Mouse (Mus musculus) mouse embryonic stem cell (cell line): ENCODE measurements around the gene Ss18l2.

Source experiments
- in situ Hi-C, 2 experiments: fragments of 300-500 bp; cut with MboI; formaldehyde crosslinking; loops; 1 replicate in 1 of 2; 3 replicates in 1 of 2; pipeline ENCODE4 v1.14.3; 2019 to 2020; ENCODE audit warnings: low sequenced_read_pairs in 2 of 2, low pct_unique_long_range_greater_than_20kb in 1 of 2, mixed read lengths in 1 of 2; ENCODE audit not compliant: unreplicated experiment in 1 of 2

Ss18l2 gene

DNA sequence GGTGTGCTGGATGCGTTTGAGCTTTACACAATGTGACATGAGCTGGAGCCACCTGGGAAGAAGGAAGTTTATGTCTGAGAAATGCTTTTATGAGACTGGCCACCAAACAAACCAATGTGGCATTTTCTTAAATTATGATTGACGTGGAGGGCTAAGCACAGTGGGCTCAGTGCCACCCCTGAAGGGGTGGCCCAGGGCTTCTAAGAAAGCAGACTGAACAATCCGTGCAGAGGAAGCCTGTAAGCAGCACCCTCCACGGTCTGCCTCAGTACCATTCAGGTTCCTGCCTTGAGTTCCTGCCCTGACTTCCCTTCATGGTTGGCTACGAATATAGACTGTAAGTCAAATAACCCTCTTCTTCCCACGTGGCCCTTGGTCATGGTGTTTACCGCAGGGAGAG is 19.4 kb upstream of the Ss18l2 start:
- in situ Hi-C loops = loop anchor here in 1 of 2 experiments (25.0 kb wide), 1 partner anchor 203 kb away; the partner anchor contains the start of gene Cck

DNA sequence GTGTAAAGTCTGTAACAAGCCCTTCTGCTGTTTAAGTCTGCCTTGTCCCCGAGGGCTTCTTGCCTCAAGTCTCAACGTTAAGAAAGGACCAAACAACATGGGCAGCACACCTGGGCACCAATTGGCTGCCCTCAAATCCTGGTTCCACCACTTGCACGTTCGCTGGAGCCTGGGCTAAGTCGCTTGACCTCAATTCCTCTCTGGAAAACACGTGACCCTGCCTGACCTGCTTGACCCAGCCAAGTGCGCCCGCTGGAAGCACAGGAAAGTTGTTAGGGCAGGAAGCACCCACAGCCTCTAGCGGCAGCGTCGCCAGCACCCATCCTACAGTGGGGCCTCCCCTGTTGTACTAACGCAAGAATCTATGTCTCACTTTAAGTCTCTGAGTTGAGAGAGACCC is 15.4 kb upstream of the Ss18l2 start:
- in situ Hi-C loops = loop anchor here in 1 of 2 experiments (25.0 kb wide), 1 partner anchor 207 kb away; the partner anchor contains the start of gene Cck

DNA sequence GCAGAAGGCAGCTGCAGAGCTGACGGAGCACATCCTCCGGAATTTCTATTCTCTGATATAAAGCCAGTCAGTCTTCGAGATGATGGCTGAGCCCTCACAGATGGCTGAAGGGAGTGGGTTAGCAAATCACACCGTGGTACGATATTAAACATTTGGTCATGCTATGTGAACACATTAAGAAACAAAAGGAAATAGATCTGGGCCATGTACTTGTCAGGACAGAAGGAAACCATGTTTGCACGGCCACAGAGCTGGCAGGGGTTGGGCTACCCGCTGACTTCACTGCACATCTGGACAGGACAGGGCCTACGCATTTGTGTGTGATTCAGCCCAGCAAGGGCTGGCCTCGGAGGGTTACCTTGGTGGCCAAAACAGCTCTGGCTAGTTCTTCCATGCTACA is 13.5 kb upstream of the Ss18l2 start:
- in situ Hi-C loops = loop anchor here in 1 of 2 experiments (25.0 kb wide), 1 partner anchor 209 kb away; the partner anchor contains the start of gene Cck

DNA sequence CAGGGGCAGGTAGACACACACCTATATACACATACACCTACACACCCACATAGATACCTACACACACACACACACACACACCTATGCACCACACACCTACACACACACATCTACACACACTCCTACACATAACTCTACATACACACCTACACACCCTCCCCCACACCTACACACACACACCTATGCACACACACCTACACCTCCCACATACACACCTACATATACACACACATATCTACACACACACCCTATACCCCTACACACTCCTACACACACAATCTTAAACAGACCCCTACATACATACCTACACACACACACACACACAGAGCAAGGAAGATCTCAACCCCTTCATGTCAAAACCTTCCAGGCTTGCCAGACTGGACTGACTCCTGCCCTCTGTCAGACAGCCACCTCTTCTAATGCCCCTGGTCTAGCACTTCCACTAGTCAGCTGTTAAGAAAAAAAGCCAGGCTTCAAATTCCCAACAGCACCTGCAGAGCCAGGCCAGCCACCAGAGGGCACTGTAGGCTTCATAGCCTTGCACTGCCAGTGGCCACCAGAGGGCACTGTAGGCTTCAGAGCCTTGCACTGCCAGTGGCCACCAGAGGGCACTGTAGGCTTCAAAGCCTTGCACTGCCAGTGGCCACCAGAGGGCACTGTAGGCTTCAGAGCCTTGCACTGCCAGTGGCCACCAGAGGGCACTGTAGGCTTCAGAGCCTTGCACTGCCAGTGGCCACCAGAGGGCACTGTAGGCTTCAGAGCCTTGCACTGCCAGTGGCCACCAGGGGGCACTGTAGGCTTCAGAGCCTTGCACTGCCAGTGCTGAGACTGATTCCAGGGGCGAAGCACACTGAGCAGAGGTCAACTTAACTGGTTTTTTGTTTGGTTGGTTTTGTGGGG is 12.7 kb upstream of the Ss18l2 start:
- in situ Hi-C loops = loop anchor here in 1 of 2 experiments (25.0 kb wide), 1 partner anchor 210 kb away; the partner anchor contains the start of gene Cck

DNA sequence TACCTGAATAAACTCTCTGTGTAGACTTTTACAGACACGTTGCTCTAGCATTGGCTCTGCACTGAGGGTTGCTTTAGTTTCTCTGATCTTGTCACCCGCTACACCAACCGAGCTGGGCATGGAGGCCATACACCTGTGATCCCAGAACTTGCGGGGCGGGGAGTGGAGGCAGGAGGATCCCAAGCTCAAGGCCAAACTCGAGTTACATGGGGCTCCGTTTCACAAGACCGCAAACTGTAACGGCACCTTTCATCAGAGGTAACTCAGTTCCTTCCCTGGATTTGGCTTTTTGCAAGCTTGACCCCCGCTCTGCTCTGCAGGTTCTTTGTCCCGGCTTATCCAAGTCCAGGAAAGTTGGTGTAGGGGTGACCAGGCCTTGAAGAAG is 5.9 kb upstream of the Ss18l2 start:
- in situ Hi-C loops = no loop called here

DNA sequence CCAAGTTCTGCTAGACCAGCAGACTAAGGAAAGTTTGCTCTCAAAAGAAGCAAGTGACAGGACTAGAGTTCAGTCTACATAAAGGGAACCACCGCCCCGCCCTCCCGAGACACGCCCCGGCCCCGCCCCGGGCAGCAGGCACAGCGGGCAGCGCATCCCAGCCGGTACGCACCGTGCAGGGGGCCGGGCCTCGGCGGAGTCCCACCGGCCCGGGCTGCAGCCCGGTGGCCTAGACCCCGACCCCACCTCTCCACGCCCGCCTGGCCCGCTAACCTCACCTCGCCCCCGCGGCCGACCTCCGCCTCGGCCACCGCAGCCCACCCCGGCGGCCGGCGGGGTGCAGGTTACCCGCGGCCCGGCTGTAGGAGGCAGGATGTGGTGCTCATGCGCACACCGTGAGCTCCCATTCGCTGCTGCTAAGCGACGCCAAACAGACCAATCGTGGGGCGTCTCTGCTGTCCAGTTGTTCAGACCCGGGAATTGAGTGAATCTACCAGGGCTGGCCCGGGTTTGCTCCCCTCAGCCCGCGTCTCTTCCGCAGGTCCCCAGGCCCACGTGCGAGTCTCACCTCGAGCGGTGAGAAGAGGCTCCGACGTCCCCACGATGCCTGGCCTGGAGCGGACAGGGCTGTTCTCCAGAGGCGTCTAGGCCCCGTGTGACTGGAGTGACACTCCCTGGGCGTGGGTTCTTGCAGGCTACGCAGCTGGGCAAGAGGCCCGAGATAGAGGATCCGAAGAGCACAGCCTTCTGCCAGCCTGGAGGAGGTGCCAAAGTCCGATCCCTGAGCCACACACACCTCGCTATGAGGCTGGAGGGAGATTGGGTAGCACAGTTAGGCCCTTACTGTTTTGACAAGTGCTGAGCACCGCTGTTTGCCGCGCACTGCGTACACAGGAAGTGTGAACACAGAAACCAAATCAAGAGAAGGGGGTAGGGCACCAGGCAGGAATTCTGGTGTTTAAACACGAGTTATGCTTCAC is 5.2 kb upstream of the Ss18l2 start, which contains the start of gene Sec22c:
Gene Sec22c, minus strand, starts transcription at position 845 of the 980 bp plus-strand sequence.
- in situ Hi-C loops = no loop called here

DNA sequence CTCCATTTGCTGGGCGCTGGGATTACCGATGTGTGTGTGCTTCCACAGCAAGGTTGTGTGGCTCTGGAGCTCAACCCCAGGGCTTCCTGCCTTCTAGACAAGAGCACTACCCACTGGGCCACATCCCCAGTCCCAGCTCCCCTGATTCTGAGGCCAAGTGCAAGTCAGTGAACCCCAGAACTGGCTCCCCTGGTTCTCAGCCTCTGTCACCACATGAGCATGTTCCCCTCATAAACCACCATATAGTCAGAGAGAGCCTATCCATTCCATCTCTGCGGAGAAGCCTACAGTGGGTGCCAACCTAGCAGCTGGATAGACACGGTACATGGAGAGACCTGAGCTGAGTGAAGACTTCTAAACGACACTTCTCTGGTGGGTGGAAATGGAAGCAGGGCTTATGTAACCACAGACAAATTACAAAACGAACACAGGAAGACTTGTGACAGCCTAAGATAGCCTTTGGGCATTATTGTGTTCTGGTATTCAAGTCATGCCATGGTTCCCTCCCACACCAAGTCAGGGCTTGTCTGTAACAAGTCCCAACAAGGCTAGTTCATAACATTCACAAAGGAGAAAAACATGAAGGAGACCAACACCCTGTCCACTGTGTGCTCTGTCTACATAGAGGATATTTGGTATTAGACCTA is 4.0 kb upstream of the Ss18l2 start:
- in situ Hi-C loops = no loop called here

DNA sequence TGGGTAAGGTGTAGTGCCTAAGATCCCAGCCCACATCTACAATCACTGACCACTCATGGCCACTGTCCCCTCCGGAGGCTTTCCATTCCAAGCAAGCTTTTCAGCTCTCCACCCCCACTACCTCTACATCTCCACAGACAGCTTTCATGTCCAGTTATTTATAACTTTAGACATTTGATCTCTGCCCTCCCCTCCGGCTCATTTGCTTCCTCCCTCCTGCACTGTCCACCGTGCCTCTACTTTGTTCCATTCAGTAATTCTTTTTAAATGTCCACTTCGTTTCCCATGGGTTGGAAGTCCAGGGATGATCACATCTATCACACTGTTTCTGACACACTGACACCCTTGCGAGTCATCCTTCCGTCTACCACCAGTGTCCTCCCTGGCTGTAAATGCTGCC is 2.3 kb upstream of the Ss18l2 start:
- in situ Hi-C loops = no loop called here

DNA sequence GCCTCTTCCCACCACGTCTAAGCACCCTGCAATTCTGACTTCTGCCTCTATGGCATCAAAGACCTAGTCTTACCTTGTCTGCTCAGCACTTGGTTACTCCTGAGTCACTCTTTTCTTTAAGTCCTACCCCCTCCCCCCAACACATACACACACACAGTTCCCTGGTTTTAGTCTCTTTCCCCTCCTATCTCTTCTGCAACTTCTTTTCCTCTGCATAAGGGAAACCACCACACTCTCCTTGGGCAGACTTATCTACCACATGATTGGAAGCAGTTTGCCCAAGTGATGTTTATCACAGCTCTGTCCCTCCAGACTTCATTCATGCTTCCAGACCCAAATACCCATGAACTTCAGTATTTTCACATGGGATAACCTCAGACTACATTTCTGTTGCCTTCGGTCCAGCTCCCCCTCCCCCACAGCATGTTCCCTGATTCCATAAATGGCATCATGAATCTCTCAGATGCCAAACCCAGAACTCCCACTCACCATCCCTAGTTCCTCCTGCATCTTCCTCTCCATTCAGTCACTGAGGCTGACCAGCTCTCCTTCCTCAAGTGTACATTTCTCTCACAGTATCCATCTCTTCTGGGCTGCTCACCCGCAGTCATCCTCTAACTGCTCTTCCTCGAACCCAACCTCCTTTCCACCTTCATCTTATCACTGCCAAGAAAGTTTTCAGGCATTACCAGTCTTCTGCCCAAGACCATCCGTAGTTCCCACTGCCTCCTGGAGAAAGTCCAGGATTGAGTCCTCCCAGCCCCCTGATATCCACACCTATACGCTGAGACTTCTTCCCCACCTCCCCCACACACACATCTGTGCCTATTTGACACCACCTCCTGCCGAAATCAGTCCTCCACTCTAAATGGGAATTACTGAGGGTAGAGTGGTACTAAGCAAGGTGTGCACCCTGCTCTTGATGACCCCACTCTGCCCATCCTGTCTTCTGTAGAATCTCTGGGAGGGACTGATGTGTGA is 1.3 kb upstream of the Ss18l2 start:
- in situ Hi-C loops = no loop called here

DNA sequence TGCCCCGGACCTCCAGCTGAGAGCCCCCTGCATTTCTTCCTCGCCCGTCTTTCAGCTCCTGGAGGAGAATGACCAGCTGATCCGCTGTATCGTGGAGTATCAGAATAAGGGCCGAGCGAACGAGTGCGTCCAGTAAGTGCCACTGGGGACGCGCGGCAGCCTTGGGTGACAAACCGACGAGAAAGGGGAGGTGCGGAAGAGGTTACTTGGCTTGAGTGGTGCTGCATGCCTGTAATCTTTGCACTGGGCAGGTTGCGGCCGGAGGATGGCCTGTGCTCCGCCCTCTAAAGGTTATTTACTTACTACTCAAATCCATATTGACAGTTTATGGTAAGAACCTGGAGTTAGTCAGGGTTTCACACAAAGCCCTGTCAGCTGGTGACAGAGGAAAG is 451 bp downstream of the Ss18l2 start:
- in situ Hi-C loops = no loop called here

DNA sequence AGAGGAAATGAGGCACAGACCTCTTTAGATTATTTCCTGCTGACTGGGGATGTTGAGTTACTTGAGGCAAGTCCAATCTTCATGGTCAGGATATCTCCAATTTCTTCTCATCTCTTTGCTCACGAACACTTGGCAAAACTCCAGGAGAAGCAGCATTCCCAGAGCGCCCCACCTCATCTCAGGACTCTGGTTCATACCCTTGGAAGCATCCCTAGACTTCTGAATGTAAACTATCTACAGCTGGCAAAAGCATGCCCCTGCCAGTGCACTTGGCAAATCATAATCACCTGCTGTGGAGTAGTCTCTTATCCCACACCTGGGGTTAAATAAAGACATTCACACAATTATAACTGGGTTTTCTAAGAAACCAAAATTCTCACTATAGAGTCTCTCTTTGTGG is 6.9 kb downstream of the Ss18l2 start:
- in situ Hi-C loops = no loop called here

DNA sequence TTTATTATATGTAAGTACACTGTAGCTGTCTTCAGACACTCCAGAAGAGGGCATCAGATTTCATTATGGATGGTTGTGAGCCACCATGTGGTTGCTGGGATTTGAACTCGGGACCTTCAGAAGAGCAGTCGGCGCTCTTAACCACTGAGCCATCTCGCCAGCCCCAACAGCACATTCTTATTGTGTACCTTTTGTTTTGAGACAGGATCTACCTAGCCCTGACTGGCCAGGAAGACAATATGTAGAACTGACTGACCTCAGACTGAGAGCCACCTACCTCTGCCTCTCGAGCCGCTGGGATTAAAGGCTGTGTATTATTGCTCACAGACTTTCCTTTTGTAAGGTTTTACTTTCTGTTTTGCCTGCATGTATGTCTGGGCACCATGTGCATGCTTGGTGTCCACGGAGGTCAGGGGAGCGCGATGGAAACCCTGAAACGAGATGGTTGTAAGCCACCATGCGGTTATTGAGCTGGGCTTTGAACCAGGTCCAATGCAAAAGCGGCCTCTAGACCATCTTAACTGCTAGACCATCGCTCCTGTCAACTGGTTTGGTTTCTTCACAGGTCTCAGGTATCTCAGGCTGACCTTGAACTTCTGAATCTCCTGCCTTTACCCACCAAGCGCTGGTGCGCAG is 8.1 kb downstream of the Ss18l2 start:
- in situ Hi-C loops = no loop called here

DNA sequence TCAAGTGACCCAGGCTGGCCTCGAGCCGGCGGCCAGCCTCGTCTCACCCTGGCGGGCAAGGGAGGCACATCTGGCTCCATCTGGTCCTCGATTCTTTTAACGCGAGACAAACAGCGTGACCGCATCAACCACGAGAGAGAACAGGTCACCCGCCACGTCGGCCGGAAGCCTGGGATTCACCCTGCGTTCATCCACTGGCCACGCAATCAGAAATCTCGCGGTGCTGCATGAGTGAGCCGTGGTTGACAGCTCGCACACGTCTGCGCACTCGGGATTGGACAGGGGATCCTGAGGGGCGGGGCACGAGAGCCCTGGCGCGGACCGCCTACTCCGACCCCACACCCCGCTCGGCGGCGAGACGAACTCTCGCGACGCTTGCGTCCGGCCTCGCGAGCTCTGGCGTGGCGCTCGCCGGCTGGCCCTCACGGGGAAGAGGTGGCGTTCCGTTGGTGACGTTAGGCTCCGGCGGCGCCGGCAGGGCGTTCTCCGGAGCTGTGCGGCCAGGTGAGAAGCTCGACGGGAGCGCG is 8.7 kb downstream of the Ss18l2 start, which contains the start of gene Nktr:
Gene Nktr, plus strand, starts transcription at position 378 of the 527 bp plus-strand sequence.
- in situ Hi-C loops = no loop called here

DNA sequence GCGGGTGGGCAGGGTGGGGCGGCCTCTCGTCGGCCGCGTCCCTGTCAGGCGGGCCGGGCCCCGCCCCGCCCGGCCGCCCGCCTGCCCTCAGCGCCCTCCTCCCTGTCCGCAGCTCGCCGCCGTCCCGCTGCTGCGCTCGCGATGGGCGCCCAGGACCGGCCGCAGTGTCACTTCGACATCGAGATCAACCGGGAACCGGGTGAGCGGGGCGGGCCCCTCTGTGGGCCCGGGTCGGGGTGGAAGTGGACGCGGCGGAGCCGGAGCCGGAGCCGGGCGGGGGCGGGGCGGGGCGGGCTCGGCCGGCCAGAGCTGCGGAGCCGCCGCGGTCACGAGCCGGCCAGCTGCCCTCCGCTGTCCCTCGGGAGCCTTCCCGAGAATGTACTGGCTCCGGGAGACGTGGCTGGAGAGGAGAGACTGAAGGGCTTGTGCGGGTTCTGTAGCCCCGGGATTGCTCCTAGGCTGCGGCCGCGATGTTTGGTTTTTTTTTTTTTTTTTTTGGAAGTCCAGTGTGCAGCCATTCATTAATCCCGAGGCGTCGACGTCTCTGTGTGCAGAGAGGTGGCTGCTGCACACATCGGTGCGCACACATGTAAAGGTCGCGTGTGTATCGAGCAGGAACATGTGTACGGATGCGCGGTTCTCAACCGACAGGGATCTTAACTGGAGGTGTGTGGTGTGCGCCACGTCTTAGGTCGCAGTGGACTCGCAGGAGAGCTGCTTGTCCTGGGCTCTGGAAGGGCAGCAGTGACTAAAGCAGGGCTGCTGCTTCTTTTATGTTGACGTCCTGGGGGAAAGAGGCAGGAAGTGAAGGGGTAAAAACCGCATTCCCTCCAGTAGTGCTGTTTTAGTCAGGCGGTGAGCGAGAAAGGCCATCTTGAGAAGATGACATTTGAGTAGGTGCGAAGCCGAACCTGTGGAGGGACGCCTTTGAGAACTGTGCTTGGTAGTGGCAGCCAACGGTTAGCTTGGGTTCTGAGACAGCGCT is 9.5 kb downstream of the Ss18l2 start:
- in situ Hi-C loops = no loop called here

DNA sequence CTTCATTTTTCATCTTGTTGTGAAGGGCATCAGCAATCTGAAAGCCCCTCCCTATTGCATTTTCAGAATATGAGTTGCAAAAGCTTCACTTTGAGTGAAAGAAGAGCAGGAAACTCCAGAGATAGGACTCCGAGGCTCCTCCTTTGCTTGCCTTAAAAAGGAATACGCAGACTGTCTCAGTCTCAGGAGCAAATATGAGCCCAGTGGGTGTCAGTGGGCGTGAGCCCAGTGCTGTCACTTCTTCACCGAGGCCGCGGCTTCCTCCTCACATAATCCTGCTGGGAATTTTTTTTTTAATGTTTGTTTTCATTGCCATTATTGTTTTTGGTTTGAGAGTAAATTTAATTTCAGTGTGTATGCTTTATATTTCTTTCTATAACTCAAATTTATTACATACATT is 30.4 kb downstream of the Ss18l2 start:
- in situ Hi-C loops = no loop called here

DNA sequence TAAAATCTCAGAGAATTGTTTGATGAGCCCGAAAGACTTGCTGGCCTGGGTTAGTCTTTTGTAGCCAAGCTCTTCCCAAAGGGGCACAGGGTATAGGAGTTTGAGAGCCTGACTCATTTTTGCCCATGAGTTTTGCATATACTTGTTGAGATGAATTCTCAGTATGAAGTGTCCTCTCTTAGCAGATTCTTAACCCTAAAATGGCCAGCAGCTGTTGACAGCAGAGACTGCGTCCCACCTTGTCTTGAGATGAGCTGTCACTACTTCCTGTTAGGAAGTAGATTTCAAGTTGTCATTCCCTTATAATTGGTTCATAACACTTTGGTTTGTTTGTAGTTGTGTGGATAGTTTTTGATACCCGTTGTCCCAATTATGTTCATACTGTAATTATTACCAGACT is 31.0 kb downstream of the Ss18l2 start:
- in situ Hi-C loops = no loop called here
